Mouse (Mus musculus) monocyte, adult 59 days (primary cell): Measurements from ENCODE around the gene Antxr2. TPM values are rescaled to one million over a fixed set of nuclear protein-coding genes. Genes with fewer than 3 reads are reported as not detected.

ENCODE experiments used
- total RNA-seq, 2 experiments: library from RNA; stranded (reverse); gene quantifications; one replicate each; pipeline ENCODE4 v1.2.4; 2023

The Antxr2 gene
- 10 to 100 TPM; 22.0 to 22.1 TPM for total RNA-seq

GRCm38 (mm10) chr5:98030902-98031641 lies at the start of gene Antxr2:
Antxr2 (minus strand) TSS chr5:98031043.

Other genes with a start within 250 kb of the Antxr2 start
- not detected for gene Prdm8, start 136.2 kb upstream of the Antxr2 start, total RNA-seq
- not detected for gene Fgf5, start 223.1 kb upstream of the Antxr2 start, total RNA-seq